Mouse (Mus musculus) small intestine, adult 2 months (tissue): ENCODE measurements around the gene Atg4b. TPM values are rescaled to one million over a fixed set of nuclear protein-coding genes. Genes with fewer than 3 reads are reported as not detected.

Experiments used
- H3K27ac ChIP-seq: fragments of 200-500 bp; 2 replicates; pipeline ENCODE4 v1.5.1; 2012; ENCODE audit warnings: low read depth, low read length, control low read depth, inconsistent platforms; ENCODE audit not compliant: insufficient read depth
- H3K27me3 ChIP-seq: fragments of 200-500 bp; 2 replicates; pipeline ENCODE4 v1.6.1; 2012; ENCODE audit warnings: mild to moderate bottlenecking, moderate library complexity, low read length, inconsistent platforms; ENCODE audit not compliant: control insufficient read depth, insufficient read depth
- H3K36me3 ChIP-seq: fragments of 200-500 bp; 2 replicates; pipeline ENCODE4 v1.6.1; 2012; ENCODE audit warnings: mild to moderate bottlenecking, low read length, control low read depth, inconsistent platforms; ENCODE audit not compliant: control insufficient read depth, insufficient read depth
- H3K4me1 ChIP-seq: fragments of 200-500 bp; 2 replicates; pipeline ENCODE4 v1.6.1; 2012; ENCODE audit warnings: low read length, inconsistent platforms, mixed read lengths; ENCODE audit not compliant: control insufficient read depth, insufficient read depth, insufficient read length
- H3K4me3 ChIP-seq: fragments of 200-500 bp; 2 replicates; pipeline ENCODE4 v1.5.1; 2012; ENCODE audit warnings: low read depth, mild to moderate bottlenecking, control low read depth, inconsistent platforms, low read length, moderate library complexity
- CTCF ChIP-seq: fragments of 200-500 bp; IDR thresholded peaks from 2 replicates; pipeline ENCODE4 v1.5.1; 2012; ENCODE audit warnings: low read depth, mild to moderate bottlenecking, control low read depth, inconsistent platforms, low read length, moderate library complexity, mixed read lengths; ENCODE audit not compliant: insufficient replicate concordance, insufficient read length; ENCODE audit errors: extremely low read depth
- POLR2A ChIP-seq: fragments of 200-500 bp; IDR thresholded peaks from 2 replicates; pipeline ENCODE4 v1.6.1; 2012; ENCODE audit warnings: low read depth, mild to moderate bottlenecking, control low read depth, inconsistent platforms, low read length, moderate library complexity
- WGBS: fragments of 180-500 bp; shearing (Covaris S2); methylation state at CpG from one replicate; pipeline ENCODE4 v1.1.7; 2018; 5-methylcytosine and 5-hydroxymethylcytosine counted together
- polyA plus RNA-seq: library from polyadenylated mRNA; depleted of rRNA; stranded (reverse); fragments of >200 nt; gene quantifications from 2 replicates; pipeline ENCODE4 v1.2.3, GENCODE M21; 2012

The Atg4b gene
- polyA plus RNA-seq, 1 experiment = 44.7 TPM

- no peak overlapping the region for H3K4me3 ChIP-seq
- peaks cover 14% of the 10 kb centered on the region; the same call in 1 of the 2 replicates for H3K4me1 ChIP-seq
- H3K27ac ChIP-seq = 0 out of 2 replicates have a peak overlapping the region, but pooled peaks have one; percentile 80
- TF ChIP-seq CTCF = no peak
- no peak for TF ChIP-seq POLR2A
- peaks cover 10% of the 10 kb centered on the region for H3K36me3 ChIP-seq
- WGBS = 62% methylated on average over 5 of the region's 5 CpGs
- H3K27me3 ChIP-seq = no peaks in the 10 kb centered on the region
Measured at GRCm38 (mm10) chr1:93802771-93803170, 51.5 kb downstream of the Atg4b start.

- Histone ChIP-seq H3K27me3 (no peaks in the 10 kb centered on the region), H3K4me1 (peaks cover 14% of the 10 kb centered on the region; the same call in 1 of the 2 replicates), H3K27ac (peak within 1 kb of the TSS; percentile 97), H3K36me3 (peaks cover 18% of the 10 kb centered on the region), H3K4me3 (peak within 1 kb of the TSS; percentile 96)
- under 1% methylated on average over 81 of the region's 94 CpGs for WGBS
- TF ChIP-seq POLR2A (peak; percentile 67), CTCF (peak; percentile 93)
Measured at GRCm38 (mm10) chr1:93803556-93804507, 52.5 kb downstream of the Atg4b start, which contains the start of gene Ing5. TSS of gene Ing5 (plus strand) at chr1:93803965.

- H3K4me3 ChIP-seq = peak overlapping the region; percentile 96; the same call in 1 of the 2 replicates
- WGBS = 45% methylated on average over 4 of the region's 4 CpGs
Measured at GRCm38 (mm10) chr1:93804818-93805217, 53.5 kb downstream of the Atg4b start.

GRCm38 (mm10) chr1:93805221-93805951 is 54.1 kb downstream of the Atg4b start:
- 37% methylated on average over 5 of the region's 5 CpGs for WGBS
- Histone ChIP-seq H3K27me3 (no peaks in the 10 kb centered on the region), H3K27ac (no peak overlapping the region), H3K4me1 (peaks cover 14% of the 10 kb centered on the region; the same call in 1 of the 2 replicates), H3K4me3 (no peak overlapping the region), H3K36me3 (peaks cover 26% of the 10 kb centered on the region)
- TF ChIP-seq POLR2A = no peak
- no peak for TF ChIP-seq CTCF

More at GRCm38 (mm10) chr1:93804818-93805217, 53.5 kb downstream of the Atg4b start:
- TF ChIP-seq POLR2A (no peak), CTCF (no peak)
- H3K27ac ChIP-seq = no peak overlapping the region
- peaks cover 14% of the 10 kb centered on the region; the same call in 1 of the 2 replicates for H3K4me1 ChIP-seq
- no peaks in the 10 kb centered on the region for H3K27me3 ChIP-seq
- H3K36me3 ChIP-seq = peaks cover 23% of the 10 kb centered on the region

- TF ChIP-seq CTCF (no peak), POLR2A (no peak)
- Histone ChIP-seq H3K4me3 (no peak overlapping the region), H3K4me1 (peaks cover 9% of the 10 kb centered on the region; the same call in 1 of the 2 replicates), H3K27ac (no peak overlapping the region), H3K27me3 (no peaks in the 10 kb centered on the region), H3K36me3 (peaks cover 55% of the 10 kb centered on the region)
- 92% methylated on average over 4 of the region's 4 CpGs for WGBS
Measured at GRCm38 (mm10) chr1:93808871-93809270, 57.6 kb downstream of the Atg4b start.

GRCm38 (mm10) chr1:93810011-93810410 is 58.7 kb downstream of the Atg4b start:
- 97% methylated on average over 3 of the region's 3 CpGs for WGBS

More at GRCm38 (mm10) chr1:93810011-93810410, 58.7 kb downstream of the Atg4b start:
- H3K4me3 ChIP-seq = no peak overlapping the region
- H3K27me3 ChIP-seq = no peaks in the 10 kb centered on the region
- H3K4me1 ChIP-seq = peaks cover 6% of the 10 kb centered on the region; the same call in 1 of the 2 replicates
- H3K36me3 ChIP-seq = peaks cover 65% of the 10 kb centered on the region
- TF ChIP-seq POLR2A (no peak), CTCF (no peak)
- H3K27ac ChIP-seq = no peak overlapping the region
